8 mouse cellular contexts compared by ENCODE assay signal in genomic region chr9:60244943-60245342, GRCm38 (mm10).
DNase-seq lines count a peak whose midpoint lies in the region; ATAC-seq and TF ChIP-seq lines count a peak whose summit lies in the region.

No protein-coding gene starts in this region.

- no peak overlapping the region for H3K27ac ChIP-seq in liver, embryonic 14.5 days

- H3K9me3 ChIP-seq in liver, embryonic 14.5 days (ENCODE audit: control insufficient read depth, low read length), result no peaks in the 10 kb centered on the region

- ATAC-seq in Patski, result no peak
- ATAC-seq in liver, embryonic 14.5 days (ENCODE audit: insufficient read depth), result no peak

- no peak for TF ChIP-seq EP300 in liver, embryonic 14.5 days (IDR thresholded peaks at IDR 0.05; ENCODE audit: low read depth)

- H3K4me2 ChIP-seq in liver, embryonic 14.5 days (ENCODE audit: low read depth), result no peak overlapping the region

- H3K27me3 ChIP-seq in Patski, result no peaks in the 10 kb centered on the region
- H3K27me3 ChIP-seq in liver, embryonic 14.5 days (ENCODE audit: control insufficient read depth, insufficient read depth, low read length), result no peaks in the 10 kb centered on the region

- peak; percentile 83 for TF ChIP-seq CTCF in Patski (IDR thresholded peaks at IDR 0.05)
- TF ChIP-seq CTCF in liver, embryonic 14.5 days (IDR thresholded peaks at IDR 0.05; ENCODE audit: low read depth), result peak; percentile 88

- in situ Hi-C loops in Patski (cut with MboI; ENCODE audit: low pct_unique_long_range_greater_than_20kb), result loop anchor here (5.0 to 10.0 kb wide), 5 partner anchors 297 to 610 kb away; no protein-coding TSS in a partner anchor

- no peaks in the 10 kb centered on the region for H3K36me3 ChIP-seq in liver, embryonic 14.5 days (replicated peaks; ENCODE audit: control insufficient read depth, insufficient read depth, low read depth)

- POLR2A ChIA-PET in Patski (lab: Charles Lee), result no interaction called here

- no peak overlapping the region for H3K4me3 ChIP-seq in liver, embryonic 14.5 days (ENCODE audit: insufficient read depth in 1 of 2, low read depth in 2 of 2, low read length in 2 of 2)

- DNase-seq in 416B (ENCODE audit: low read depth) (peak; percentile 61), Patski (ENCODE audit: low read depth, low spot score) (peak; percentile 28)
- peak; percentile 68 to 72 for DNase-seq in cerebellum, postnatal 4 days (ENCODE audit: low spot score in 2 of 2)
- peak; percentile 30 to 62 for DNase-seq in gastrocnemius, postnatal 4 days (ENCODE audit: low spot score in 2 of 2)
- peak; percentile 57 to 86 for DNase-seq in kidney, postnatal 25 days
- peak in 2 of 3 experiments; percentile 20 to 46 for DNase-seq in liver, embryonic 14.5 days (ENCODE audit: low read depth in 3 of 3, low spot score in 3 of 3)
- peak; percentile 63 for DNase-seq in retina, adult 2 months (ENCODE audit: low read depth, low spot score)
- peak; percentile 30 for DNase-seq in urinary bladder, adult 2 months (ENCODE audit: low spot score)

- CTCF ChIA-PET in Patski (lab: Charles Lee), result interaction anchor here (0.6 to 3.3 kb wide), 13 partner anchors 8 to 435 kb away, joined by 3 to 24 read pairs (median 4); no protein-coding TSS in a partner anchor

- peaks cover 0 to 1% of the 10 kb centered on the region in 2 experiments; a peak in 1 of 4 replicates for H3K4me1 ChIP-seq in liver, embryonic 14.5 days (replicated peaks; ENCODE audit: control insufficient read depth in 2 of 2, insufficient read depth in 2 of 2, low read length in 1 of 2)

- H3K9ac ChIP-seq in liver, embryonic 14.5 days (replicated peaks), result no peak overlapping the region

- WGBS in liver, embryonic 14.5 days (ENCODE audit: insufficient replicate concordance), result 3% methylated on average over 5 of the region's 5 CpGs
